Mouse (Mus musculus) bone marrow macrophage, adult 2 months (primary cell): ENCODE measurements around the gene Tada1.

Experiments used
- CTCF ChIP-seq: IDR thresholded peaks from 2 replicates; pipeline ENCODE4 v1.5.1; 2012; ENCODE audit warnings: low read depth, mild to moderate bottlenecking, low read length, moderate library complexity
- POLR2A ChIP-seq: IDR thresholded peaks from 2 replicates; pipeline ENCODE4 v1.6.1; 2012; ENCODE audit warnings: mild to moderate bottlenecking, low read depth, low read length, borderline replicate concordance

DNA sequence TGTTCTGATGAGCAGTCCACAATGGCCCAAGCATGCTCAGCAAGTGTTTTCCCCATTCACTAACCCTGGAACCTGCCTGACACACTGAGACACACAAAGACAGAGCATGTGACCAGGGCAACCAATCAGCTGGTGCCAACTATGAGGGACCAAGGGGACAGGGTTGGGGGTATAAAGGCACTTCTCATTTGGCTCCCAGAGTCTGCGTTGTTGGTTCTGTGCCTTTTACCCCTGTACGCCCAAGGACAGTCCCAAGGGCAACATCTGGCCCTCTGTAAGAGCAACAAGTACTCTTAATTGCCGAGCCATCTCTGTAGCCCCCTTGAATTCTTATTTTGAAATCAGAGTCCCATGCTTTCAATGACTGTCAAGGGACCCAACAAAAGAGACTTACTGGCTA lies 33.4 kb downstream of the Tada1 start:
- TF ChIP-seq CTCF (no peak), POLR2A (no peak)
